Mouse (Mus musculus): Measurements from ENCODE around the gene Clba1.

DNA sequence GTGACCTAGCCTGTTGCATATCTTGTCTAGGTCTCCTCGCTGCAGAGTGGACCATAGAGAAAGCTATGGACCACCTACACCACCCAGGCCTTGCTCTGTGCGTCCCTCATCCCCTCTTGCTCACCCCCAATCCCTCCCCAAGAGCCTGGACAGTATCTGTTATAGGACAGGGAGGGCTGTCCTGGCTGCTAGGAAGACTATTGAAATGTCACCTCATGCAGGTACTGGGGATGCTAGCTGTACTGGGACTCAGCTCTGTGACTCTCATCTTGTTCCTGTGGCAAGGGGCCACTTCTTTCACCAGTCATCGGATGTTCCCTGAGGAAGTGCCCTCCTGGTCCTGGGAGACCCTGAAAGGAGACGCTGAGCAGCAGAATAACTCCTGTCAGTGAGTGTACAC, 45.6 kb upstream of the Clba1 start:
- TF ChIP-seq CTCF (IDR thresholded peaks at IDR 0.05; ENCODE audit: insufficient read depth, low read depth, low read length), result no peak
- no peak for TF ChIP-seq POLR2A (IDR thresholded peaks at IDR 0.05; ENCODE audit: insufficient read depth, low read depth, low read length)

All from olfactory bulb, adult 2 months (tissue).